16 mouse cellular contexts compared by ENCODE assay signal in the genomic region with DNA sequence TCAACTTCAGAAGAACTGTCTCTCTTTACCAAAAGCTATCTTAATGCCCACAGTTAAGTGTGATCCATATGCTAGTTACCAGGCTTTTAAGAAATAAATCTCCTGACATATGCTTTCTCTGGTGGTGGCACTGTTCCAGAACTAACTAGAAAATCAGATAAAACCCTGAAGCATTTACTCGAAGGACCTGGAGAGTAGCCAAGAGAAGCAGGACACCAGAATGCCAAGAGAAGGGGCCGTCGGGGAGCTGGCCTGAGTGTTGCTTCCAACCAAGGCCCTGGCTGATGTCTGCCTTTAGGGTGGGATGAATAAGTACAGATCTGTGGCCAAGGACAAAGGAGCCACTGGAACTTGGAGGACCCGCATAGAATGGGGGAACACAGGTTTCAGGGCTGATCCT.
A peak's percentile ranks its signal among the peaks of the same experiment; 100 is the strongest.
DNase-seq lines count a peak whose midpoint lies in the region; ATAC-seq and TF ChIP-seq lines count a peak whose summit lies in the region.
"Had no signal": no experiment of that assay in that cellular context is flagged by ENCODE, and none has a peak within 500 bp of the region (broad histone marks: within the 10 kb centered on the region; RNA-seq: fewer than 3 reads in every experiment).

No protein-coding gene starts in this region.

- ATAC-seq in forebrain, embryonic 15.5 days (replicated peaks), result no peak
- ATAC-seq in forebrain, embryonic 13.5 days, result no peak
- no peak for ATAC-seq in kidney, postnatal 0 days (replicated peaks; ENCODE audit: low FRiP score, low read depth)
- no peak for ATAC-seq in lung, postnatal 0 days

- WGBS in forebrain, embryonic 15.5 days, result 38% methylated on average over 4 of the region's 4 CpGs
- 49% methylated on average over 4 of the region's 4 CpGs for WGBS in forebrain, embryonic 13.5 days
- WGBS in kidney, postnatal 0 days, result 40% methylated on average over 4 of the region's 4 CpGs
- WGBS in lung, postnatal 0 days, result 34% methylated on average over 4 of the region's 4 CpGs

- no peaks in the 10 kb centered on the region for H3K27me3 ChIP-seq in forebrain, embryonic 15.5 days
- no peaks in the 10 kb centered on the region for H3K27me3 ChIP-seq in forebrain, embryonic 13.5 days
- H3K27me3 ChIP-seq in kidney, postnatal 0 days (ENCODE audit: insufficient read depth, low read length), result no peaks in the 10 kb centered on the region
- no peaks in the 10 kb centered on the region for H3K27me3 ChIP-seq in lung, postnatal 0 days (replicated peaks; ENCODE audit: insufficient read depth, low read length)
- H3K27me3 ChIP-seq: neural tube, embryonic 12.5 days had no signal

- H3K4me2 ChIP-seq in forebrain, embryonic 15.5 days (replicated peaks), result no peak overlapping the region
- H3K4me2 ChIP-seq in forebrain, embryonic 13.5 days, result no peak overlapping the region
- H3K4me2 ChIP-seq in kidney, postnatal 0 days (ENCODE audit: low read length), result no peak overlapping the region
- H3K4me2 ChIP-seq in lung, postnatal 0 days (replicated peaks; ENCODE audit: low read depth, low read length), result no peak overlapping the region
- H3K4me2 ChIP-seq: hindbrain, embryonic 14.5 days; liver, embryonic 11.5 days; neural tube, embryonic 12.5 days had no signal

- peak; percentile 66 for DNase-seq in kidney, postnatal 0 days (ENCODE audit: low spot score)
- no peak for DNase-seq in kidney, adult 18-20 months
- peak; percentile 69 for DNase-seq in lung, postnatal 0 days (ENCODE audit: low spot score)
- DNase-seq in lung, postnatal 14 days, result no peak
- peak; percentile 1 for DNase-seq in fat pad, adult 2 months (ENCODE audit: extremely low read depth, low read depth, low spot score)
- DNase-seq: adrenal gland, adult 2 months; cerebellum, adult 9-11 months; kidney, adult 11 months; right cerebral cortex, postnatal 4 days; thymus, adult 18-20 months had no signal

- peak overlapping the region; percentile 43; the same call in 1 of the 2 replicates for H3K27ac ChIP-seq in forebrain, embryonic 15.5 days (replicated peaks)
- no peak overlapping the region for H3K27ac ChIP-seq in forebrain, embryonic 13.5 days
- no peak overlapping the region for H3K27ac ChIP-seq in kidney, postnatal 0 days
- H3K27ac ChIP-seq in lung, postnatal 0 days (ENCODE audit: low read length), result no peak overlapping the region
- H3K27ac ChIP-seq: hindbrain, embryonic 14.5 days; neural tube, embryonic 12.5 days had no signal

- H3K4me1 ChIP-seq in forebrain, embryonic 15.5 days, result peaks cover 12% of the 10 kb centered on the region; the same call in 1 of the 2 replicates
- peaks cover 7% of the 10 kb centered on the region for H3K4me1 ChIP-seq in forebrain, embryonic 13.5 days
- no peaks in the 10 kb centered on the region for H3K4me1 ChIP-seq in kidney, postnatal 0 days (replicated peaks; ENCODE audit: insufficient read depth, low read length)
- no peaks in the 10 kb centered on the region for H3K4me1 ChIP-seq in lung, postnatal 0 days (ENCODE audit: insufficient read depth, low read depth, low read length)
- H3K4me1 ChIP-seq: neural tube, embryonic 12.5 days had no signal

- TF ChIP-seq CTCF in kidney, postnatal 0 days (IDR thresholded peaks at IDR 0.05; ENCODE audit: low read depth), result no peak
- TF ChIP-seq CTCF in lung, postnatal 0 days (IDR thresholded peaks at IDR 0.05), result no peak

- no peaks in the 10 kb centered on the region for H3K9me3 ChIP-seq in forebrain, embryonic 15.5 days
- H3K9me3 ChIP-seq in forebrain, embryonic 13.5 days (replicated peaks), result no peaks in the 10 kb centered on the region
- no peaks in the 10 kb centered on the region for H3K9me3 ChIP-seq in kidney, postnatal 0 days (replicated peaks; ENCODE audit: low read length)
- no peaks in the 10 kb centered on the region for H3K9me3 ChIP-seq in lung, postnatal 0 days (ENCODE audit: low read length)
- H3K9me3 ChIP-seq: neural tube, embryonic 12.5 days had no signal

- H3K9ac ChIP-seq in forebrain, embryonic 15.5 days (replicated peaks), result no peak overlapping the region
- H3K9ac ChIP-seq in forebrain, embryonic 13.5 days, result no peak overlapping the region
- H3K9ac ChIP-seq in kidney, postnatal 0 days (ENCODE audit: low read depth, low read length), result no peak overlapping the region
- H3K9ac ChIP-seq in lung, postnatal 0 days (replicated peaks; ENCODE audit: low read depth), result no peak overlapping the region
- H3K9ac ChIP-seq: hindbrain, embryonic 14.5 days; neural tube, embryonic 12.5 days had no signal

- no peak for TF ChIP-seq EP300 in lung, postnatal 0 days (IDR thresholded peaks at IDR 0.05)

- no peak overlapping the region for H3K4me3 ChIP-seq in forebrain, embryonic 15.5 days
- H3K4me3 ChIP-seq in forebrain, embryonic 13.5 days, result no peak overlapping the region
- H3K4me3 ChIP-seq in kidney, postnatal 0 days (replicated peaks; ENCODE audit: low read depth, low read length), result no peak overlapping the region
- H3K4me3 ChIP-seq in lung, postnatal 0 days (ENCODE audit: low read depth, low read length), result no peak overlapping the region
- H3K4me3 ChIP-seq: erythroblast, embryonic 14.5 days; neural tube, embryonic 12.5 days had no signal

- H3K36me3 ChIP-seq in forebrain, embryonic 15.5 days, result no peaks in the 10 kb centered on the region
- no peaks in the 10 kb centered on the region for H3K36me3 ChIP-seq in forebrain, embryonic 13.5 days (ENCODE audit: poor library complexity, severe bottlenecking)
- H3K36me3 ChIP-seq in kidney, postnatal 0 days (ENCODE audit: insufficient read depth, low read length), result no peaks in the 10 kb centered on the region
- no peaks in the 10 kb centered on the region for H3K36me3 ChIP-seq in lung, postnatal 0 days (ENCODE audit: insufficient read depth, low read length)
- H3K36me3 ChIP-seq: neural tube, embryonic 12.5 days had no signal

Comparison
In these comparisons a context has a peak if more than half of its experiments do, and no peak if none do; other contexts are left out.
1. DNase-seq: peak in kidney, postnatal 0 days (single experiment), lung, postnatal 0 days (single experiment) and fat pad, adult 2 months (single experiment); none in kidney, adult 18-20 months (single experiment) and lung, postnatal 14 days (single experiment).